Mouse (Mus musculus): ENCODE results near the gene Ptrh2.

DNA sequence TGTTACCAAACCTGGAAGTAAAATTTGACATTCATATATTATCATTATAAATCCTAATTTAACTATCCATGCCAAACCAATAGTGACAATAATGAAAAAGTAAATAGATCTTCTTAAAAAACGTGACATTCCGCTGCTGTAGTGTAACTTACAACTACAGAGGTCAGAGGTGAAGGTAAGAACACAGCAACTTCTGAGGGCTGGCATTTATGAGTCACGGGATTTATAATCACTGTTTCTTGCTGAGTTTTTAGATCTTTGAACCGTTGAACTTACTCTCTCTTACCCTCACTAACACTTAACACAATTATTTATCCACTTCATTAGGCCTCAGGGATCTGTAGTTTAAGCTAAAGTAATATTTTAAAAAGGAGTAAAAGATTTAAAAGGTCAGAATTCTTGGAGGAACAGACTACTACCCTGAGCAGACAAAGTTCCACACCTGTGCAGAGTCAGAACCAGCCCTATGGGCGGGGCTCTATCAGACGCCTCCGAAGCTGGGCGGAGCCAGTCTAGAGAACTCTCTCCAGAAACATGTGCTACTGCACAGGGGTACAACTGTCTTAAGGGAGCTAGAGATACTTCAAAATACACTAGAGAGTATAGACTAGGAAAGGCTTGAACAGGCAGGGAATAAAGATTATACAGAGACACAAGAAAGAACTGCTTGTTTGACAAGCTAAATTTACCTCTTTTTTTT lies 53.7 kb downstream of the Ptrh2 start:
- TF ChIP-seq CTCF (IDR thresholded peaks at IDR 0.05; ENCODE audit: extremely low read depth, insufficient read depth, low read length) (no peak), POLR2A (IDR thresholded peaks at IDR 0.05; ENCODE audit: extremely low read depth, insufficient read depth, low read length) (no peak)

All from cortical plate, adult 2 months (tissue).